Mouse (Mus musculus) small intestine, adult 2 months (tissue): ENCODE results near the gene Eif4e1b. TPM values are rescaled to one million over a fixed set of nuclear protein-coding genes. Genes with fewer than 3 reads are reported as not detected.

ENCODE experiments used
- H3K27ac ChIP-seq: fragments of 200-500 bp; 2 replicates; pipeline ENCODE4 v1.5.1; 2012; ENCODE audit warnings: low read depth, low read length, control low read depth, inconsistent platforms; ENCODE audit not compliant: insufficient read depth
- H3K27me3 ChIP-seq: fragments of 200-500 bp; 2 replicates; pipeline ENCODE4 v1.6.1; 2012; ENCODE audit warnings: mild to moderate bottlenecking, moderate library complexity, low read length, inconsistent platforms; ENCODE audit not compliant: control insufficient read depth, insufficient read depth
- H3K36me3 ChIP-seq: fragments of 200-500 bp; 2 replicates; pipeline ENCODE4 v1.6.1; 2012; ENCODE audit warnings: mild to moderate bottlenecking, low read length, control low read depth, inconsistent platforms; ENCODE audit not compliant: control insufficient read depth, insufficient read depth
- H3K4me1 ChIP-seq: fragments of 200-500 bp; 2 replicates; pipeline ENCODE4 v1.6.1; 2012; ENCODE audit warnings: low read length, inconsistent platforms, mixed read lengths; ENCODE audit not compliant: control insufficient read depth, insufficient read depth, insufficient read length
- H3K4me3 ChIP-seq: fragments of 200-500 bp; 2 replicates; pipeline ENCODE4 v1.5.1; 2012; ENCODE audit warnings: low read depth, mild to moderate bottlenecking, control low read depth, inconsistent platforms, low read length, moderate library complexity
- CTCF ChIP-seq: fragments of 200-500 bp; IDR thresholded peaks from 2 replicates; pipeline ENCODE4 v1.5.1; 2012; ENCODE audit warnings: low read depth, mild to moderate bottlenecking, control low read depth, inconsistent platforms, low read length, moderate library complexity, mixed read lengths; ENCODE audit not compliant: insufficient replicate concordance, insufficient read length; ENCODE audit errors: extremely low read depth
- POLR2A ChIP-seq: fragments of 200-500 bp; IDR thresholded peaks from 2 replicates; pipeline ENCODE4 v1.6.1; 2012; ENCODE audit warnings: low read depth, mild to moderate bottlenecking, control low read depth, inconsistent platforms, low read length, moderate library complexity
- WGBS: fragments of 180-500 bp; shearing (Covaris S2); methylation state at CpG from one replicate; pipeline ENCODE4 v1.1.7; 2018; 5-methylcytosine and 5-hydroxymethylcytosine counted together
- polyA plus RNA-seq: library from polyadenylated mRNA; depleted of rRNA; stranded (reverse); fragments of >200 nt; gene quantifications from 2 replicates; pipeline ENCODE4 v1.2.3, GENCODE M21; 2012

Gene Eif4e1b
- polyA plus RNA-seq, 1 experiment = not detected

DNA sequence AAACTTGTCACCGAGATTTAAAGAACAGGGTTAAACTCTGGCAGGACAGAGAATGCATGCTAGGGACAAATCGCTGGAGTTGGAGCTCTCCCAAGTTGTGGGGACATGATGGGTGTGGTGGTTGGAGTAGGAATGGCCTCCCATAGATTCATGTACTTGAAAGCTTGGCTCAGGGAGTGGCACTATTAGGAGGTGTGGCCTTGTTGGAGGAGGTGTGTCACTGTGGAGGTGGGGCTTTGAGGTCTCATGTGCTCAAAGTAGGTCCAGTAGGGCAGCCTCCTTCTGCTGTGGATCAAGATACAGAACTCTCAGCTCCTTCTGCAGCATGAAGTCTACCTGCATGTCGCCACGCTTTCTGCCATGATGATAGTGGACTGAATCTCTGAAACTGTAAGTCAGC is 37.3 kb downstream of the Eif4e1b start:
- no peak overlapping the region for H3K4me3 ChIP-seq
- peaks cover 2% of the 10 kb centered on the region; the same call in 1 of the 2 replicates for H3K4me1 ChIP-seq
- H3K36me3 ChIP-seq = no peaks in the 10 kb centered on the region
- WGBS = 74% methylated on average over 4 of the region's 4 CpGs
- no peaks in the 10 kb centered on the region for H3K27me3 ChIP-seq
- H3K27ac ChIP-seq = no peak overlapping the region
- no peak for TF ChIP-seq CTCF
- TF ChIP-seq POLR2A = no peak

DNA sequence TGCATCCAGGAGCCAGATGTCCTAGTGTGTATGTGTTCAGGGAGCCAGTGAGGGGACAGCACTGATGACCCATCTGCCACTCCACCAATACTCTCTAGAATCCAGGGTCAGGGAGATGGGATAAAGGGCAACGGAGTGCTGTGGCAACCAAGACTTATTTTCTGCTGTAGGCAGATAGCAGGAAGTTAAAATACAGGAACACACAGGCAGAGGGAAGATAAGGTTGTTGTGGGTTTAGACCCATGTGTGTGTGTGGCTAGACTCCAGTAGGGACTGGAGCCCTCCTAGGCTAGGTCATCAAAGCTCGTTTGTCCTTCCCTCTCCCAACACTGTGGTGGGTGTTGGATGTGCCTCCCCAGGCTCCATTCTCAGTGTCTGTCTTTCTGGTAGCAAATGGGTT is 38.1 kb downstream of the Eif4e1b start:
- Histone ChIP-seq H3K4me1 (peaks cover 2% of the 10 kb centered on the region; the same call in 1 of the 2 replicates), H3K36me3 (no peaks in the 10 kb centered on the region), H3K4me3 (no peak overlapping the region), H3K27ac (no peak overlapping the region), H3K27me3 (no peaks in the 10 kb centered on the region)
- TF ChIP-seq POLR2A (no peak), CTCF (no peak)
- WGBS = 69% methylated on average over 2 of the region's 2 CpGs

DNA sequence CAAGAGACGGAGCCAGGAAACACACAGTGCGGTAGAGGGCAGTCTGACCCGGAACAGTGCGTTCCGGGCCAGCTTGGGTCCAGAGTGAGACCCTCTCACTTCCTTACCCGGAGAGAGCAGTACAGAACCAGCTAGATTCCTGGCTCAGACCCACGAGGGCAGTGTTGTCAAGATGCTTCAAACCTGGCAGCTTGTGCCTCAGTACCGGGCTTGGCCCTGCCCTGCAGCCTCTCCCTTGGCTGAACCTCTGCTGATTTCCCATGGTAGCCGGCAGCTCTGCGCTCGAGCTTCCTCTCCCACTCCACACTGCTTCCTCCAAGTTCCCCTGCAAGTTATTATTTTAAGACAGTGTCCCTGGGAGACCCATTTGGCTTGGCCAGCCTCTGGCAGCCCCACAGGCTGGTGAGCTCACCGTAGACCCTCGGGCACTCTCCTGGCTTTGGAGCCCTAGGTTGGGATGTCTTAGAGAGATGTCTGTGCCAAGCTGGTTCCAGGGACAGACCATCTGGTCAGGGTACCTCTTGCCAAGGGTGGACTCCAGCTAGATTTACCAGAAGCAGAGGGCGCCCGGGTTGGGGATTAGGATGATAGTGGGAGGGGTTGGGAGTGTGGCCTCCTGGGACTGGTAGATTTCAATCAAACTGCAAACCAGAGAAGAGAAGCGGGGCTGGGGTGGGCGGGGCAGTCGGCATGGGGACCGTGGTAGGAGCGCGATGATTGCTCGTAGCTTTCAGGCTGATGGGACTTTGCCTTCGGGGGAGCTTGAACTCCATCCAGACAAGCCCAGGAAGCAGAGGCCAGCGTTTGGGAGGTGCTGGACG is 40.5 kb downstream of the Eif4e1b start:
- WGBS = 18% methylated on average over 25 of the region's 25 CpGs
- Histone ChIP-seq H3K36me3 (no peaks in the 10 kb centered on the region), H3K4me1 (peaks cover 2% of the 10 kb centered on the region; the same call in 1 of the 2 replicates), H3K27ac (no peak overlapping the region), H3K27me3 (no peaks in the 10 kb centered on the region), H3K4me3 (no peak overlapping the region; the same call in 1 of the 2 replicates)
- TF ChIP-seq POLR2A (no peak), CTCF (no peak)

DNA sequence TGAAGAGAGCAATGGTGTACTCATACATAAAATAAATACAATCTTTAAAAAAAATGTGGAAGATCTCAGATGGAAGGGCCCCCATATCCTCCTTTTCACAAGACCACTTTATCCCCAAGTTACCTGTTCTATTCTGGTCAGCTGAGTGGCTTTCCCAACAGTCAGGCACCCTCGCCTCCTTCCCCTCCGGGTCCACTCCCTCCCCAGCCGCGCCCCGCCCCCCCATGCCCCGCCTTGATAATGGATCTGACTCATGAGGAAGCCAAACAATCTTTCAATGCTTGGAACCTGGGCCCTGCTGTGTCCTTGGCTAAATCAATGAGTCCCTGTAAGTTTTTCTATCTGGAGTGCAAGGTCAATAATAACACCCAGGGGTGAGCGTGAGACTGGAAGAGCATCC is 44.2 kb downstream of the Eif4e1b start:
- H3K36me3 ChIP-seq = no peaks in the 10 kb centered on the region
- H3K4me1 ChIP-seq = peaks cover 2% of the 10 kb centered on the region; the same call in 1 of the 2 replicates
- H3K27ac ChIP-seq = no peak overlapping the region
- 31% methylated on average over 7 of the region's 7 CpGs for WGBS
- no peaks in the 10 kb centered on the region for H3K27me3 ChIP-seq
- no peak for TF ChIP-seq CTCF
- TF ChIP-seq POLR2A = no peak
- H3K4me3 ChIP-seq = no peak overlapping the region

DNA sequence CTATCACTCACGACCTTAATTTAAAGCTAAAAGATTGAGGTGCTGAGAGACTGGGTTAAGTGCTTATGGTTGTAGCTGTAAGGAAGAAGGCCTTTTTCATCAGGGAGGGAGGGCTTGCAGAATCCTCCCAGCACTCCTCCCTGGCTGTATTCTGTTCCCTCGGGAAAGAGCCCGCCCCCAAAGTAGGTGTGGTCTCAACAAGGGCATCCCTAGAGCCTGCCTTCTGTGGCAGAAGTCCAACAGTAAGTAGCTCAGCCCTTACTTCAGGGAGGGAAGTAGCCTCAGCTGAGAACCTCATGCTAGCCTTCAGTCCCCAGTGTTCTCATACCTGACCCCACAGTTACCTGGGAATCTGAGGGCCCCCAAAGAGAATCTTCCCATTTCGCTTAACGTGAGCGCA is 44.7 kb downstream of the Eif4e1b start:
- no peak for TF ChIP-seq POLR2A
- no peak for TF ChIP-seq CTCF
- Histone ChIP-seq H3K36me3 (no peaks in the 10 kb centered on the region), H3K27ac (no peak overlapping the region), H3K4me3 (no peak overlapping the region), H3K4me1 (peaks cover 2% of the 10 kb centered on the region; the same call in 1 of the 2 replicates), H3K27me3 (no peaks in the 10 kb centered on the region)
- WGBS = 53% methylated on average over 6 of the region's 6 CpGs

DNA sequence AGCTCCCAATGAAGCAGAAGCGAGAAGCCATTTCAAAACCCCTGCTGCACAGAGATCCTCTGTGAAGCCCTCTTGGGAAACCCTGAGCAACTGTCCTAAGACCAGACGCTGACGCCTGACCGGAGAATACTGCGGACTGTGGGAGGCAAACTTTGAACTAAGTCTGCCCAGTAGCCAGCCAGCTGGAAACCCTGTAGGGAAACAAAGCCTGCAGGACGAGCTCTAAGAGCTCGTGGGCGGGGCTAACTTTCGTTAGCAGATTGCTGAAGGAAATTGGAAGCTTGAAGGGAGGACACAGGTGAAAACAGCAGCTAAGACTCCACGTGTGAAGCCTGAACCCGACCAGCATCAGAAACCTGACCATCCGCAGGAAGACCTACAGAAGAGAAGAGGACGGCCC is 45.7 kb downstream of the Eif4e1b start:
- WGBS = 7% methylated on average over 13 of the region's 13 CpGs
- no peak overlapping the region for H3K4me3 ChIP-seq
- H3K4me1 ChIP-seq = peaks cover 2% of the 10 kb centered on the region; the same call in 1 of the 2 replicates
- TF ChIP-seq CTCF (no peak), POLR2A (no peak)
- no peaks in the 10 kb centered on the region for H3K27me3 ChIP-seq
- no peaks in the 10 kb centered on the region for H3K36me3 ChIP-seq
- H3K27ac ChIP-seq = no peak overlapping the region

DNA sequence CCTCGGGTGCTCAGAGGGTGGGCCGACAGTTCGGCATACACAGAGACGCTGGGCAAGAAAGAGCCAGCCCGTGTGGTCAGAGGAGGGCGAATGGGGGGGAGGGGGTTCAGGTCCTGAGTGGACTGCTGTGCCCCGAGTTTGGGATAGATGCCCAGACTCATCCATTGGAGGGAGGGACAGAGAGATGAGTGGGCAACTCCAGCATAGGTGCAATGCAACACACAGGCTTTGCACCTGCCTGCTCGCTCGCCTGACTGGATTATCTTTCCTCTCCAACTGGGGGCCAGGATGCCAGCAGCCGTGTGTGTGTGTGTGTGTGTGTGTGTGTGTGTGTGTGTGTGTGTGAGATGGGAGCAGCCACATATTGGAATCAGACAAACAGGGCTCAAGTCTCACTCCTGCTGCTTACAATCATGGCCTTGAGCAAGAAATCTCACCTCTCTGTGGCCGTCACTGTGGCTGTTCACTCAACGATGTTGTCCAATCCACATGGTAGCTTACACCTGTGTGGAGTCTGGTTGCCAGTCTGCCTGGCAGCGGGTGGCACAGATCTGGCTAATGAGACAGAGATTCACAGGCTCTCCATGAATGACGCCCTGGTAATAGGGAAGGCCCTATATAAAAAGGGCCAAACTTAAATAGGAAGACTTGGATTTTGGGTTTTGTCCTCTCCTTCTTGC is 52.7 kb downstream of the Eif4e1b start:
- H3K4me3 ChIP-seq = no peak overlapping the region
- no peak overlapping the region for H3K27ac ChIP-seq
- no peaks in the 10 kb centered on the region for H3K4me1 ChIP-seq
- 73% methylated on average over 14 of the region's 14 CpGs for WGBS
- no peaks in the 10 kb centered on the region for H3K36me3 ChIP-seq
- H3K27me3 ChIP-seq = peaks cover 2% of the 10 kb centered on the region; the same call in 1 of the 2 replicates
- TF ChIP-seq POLR2A (no peak), CTCF (no peak)
